Mouse (Mus musculus): ENCODE data around the gene Tsc22d1. TPM values are rescaled to one million over a fixed set of nuclear protein-coding genes. Genes with fewer than 3 reads are reported as not detected.

Gene Tsc22d1
- polyA plus RNA-seq, 1 experiment from 2014 or later = 116 TPM

GRCm38 (mm10) chr14:76415781-76416301 is 1.1 kb downstream of the Tsc22d1 start:
- Histone ChIP-seq H3K4me1 (replicated peaks) (peaks cover 31% of the 10 kb centered on the region), H3K4me2 (peak overlapping the region; percentile 86), H3K9ac (peak overlapping the region; percentile 75), H3K4me3 (replicated peaks) (peak overlapping the region; percentile 67), H3K27me3 (peaks cover 49% of the 10 kb centered on the region), H3K27ac (no peak overlapping the region), H3K36me3 (peaks cover 14% of the 10 kb centered on the region; the same call in 1 of the 2 replicates), H3K9me3 (replicated peaks) (no peaks in the 10 kb centered on the region)
- 2% methylated on average over 36 of the region's 38 CpGs for WGBS (ENCODE audit: insufficient replicate concordance)
- no peak for DNase-seq
- ATAC-seq (ENCODE audit: low read depth) = no peak

GRCm38 (mm10) chr14:76416366-76417040 is 1.7 kb downstream of the Tsc22d1 start:
- peaks cover 31% of the 10 kb centered on the region for H3K4me1 ChIP-seq (replicated peaks)
- peak overlapping the region; percentile 67 for H3K4me3 ChIP-seq (replicated peaks)
- H3K9ac ChIP-seq = peak overlapping the region; percentile 75
- 70% methylated on average over 27 of the region's 27 CpGs for WGBS (ENCODE audit: insufficient replicate concordance)
- ATAC-seq (ENCODE audit: low read depth) = no peak
- peak overlapping the region; percentile 86 for H3K4me2 ChIP-seq
- DNase-seq = no peak
- peaks cover 49% of the 10 kb centered on the region for H3K27me3 ChIP-seq
- H3K27ac ChIP-seq = no peak overlapping the region
- no peaks in the 10 kb centered on the region for H3K9me3 ChIP-seq (replicated peaks)
- H3K36me3 ChIP-seq = peaks cover 14% of the 10 kb centered on the region; the same call in 1 of the 2 replicates

GRCm38 (mm10) chr14:76417346-76417745 is 2.6 kb downstream of the Tsc22d1 start:
- no peak overlapping the region for H3K27ac ChIP-seq
- no peak for ATAC-seq (ENCODE audit: low read depth)
- H3K36me3 ChIP-seq = peaks cover 14% of the 10 kb centered on the region; the same call in 1 of the 2 replicates
- H3K9me3 ChIP-seq (replicated peaks) = no peaks in the 10 kb centered on the region
- H3K27me3 ChIP-seq = peaks cover 45% of the 10 kb centered on the region
- no peak overlapping the region for H3K4me3 ChIP-seq (replicated peaks)
- no peak for DNase-seq
- H3K9ac ChIP-seq = no peak overlapping the region
- no peak overlapping the region for H3K4me2 ChIP-seq
- 91% methylated on average over 17 of the region's 17 CpGs for WGBS (ENCODE audit: insufficient replicate concordance)
- H3K4me1 ChIP-seq (replicated peaks) = peaks cover 31% of the 10 kb centered on the region

DNA sequence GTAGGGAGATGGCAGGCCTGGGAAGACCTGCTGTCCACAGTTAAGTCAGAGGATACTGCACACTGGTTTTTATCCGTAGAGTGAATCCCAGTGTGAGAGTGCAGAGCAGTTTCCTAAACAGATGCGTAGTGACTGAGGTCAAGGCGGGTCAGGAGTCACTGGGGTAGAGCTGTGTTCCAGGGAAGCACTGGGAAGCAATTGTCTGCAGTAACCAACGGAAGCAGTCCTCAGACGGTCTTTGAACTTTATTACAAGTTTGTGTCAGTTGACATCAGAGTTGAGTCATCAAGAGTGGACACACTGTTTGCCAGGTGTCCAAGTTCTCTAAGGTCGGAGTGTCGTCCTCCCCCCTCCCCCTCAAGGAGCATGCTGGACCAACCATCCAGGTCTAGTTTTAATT is 6.0 kb downstream of the Tsc22d1 start:
- Histone ChIP-seq H3K9ac (no peak overlapping the region), H3K9me3 (replicated peaks) (no peaks in the 10 kb centered on the region), H3K4me3 (replicated peaks) (no peak overlapping the region), H3K4me2 (no peak overlapping the region), H3K36me3 (peaks cover 14% of the 10 kb centered on the region; the same call in 1 of the 2 replicates), H3K4me1 (replicated peaks) (peaks cover 16% of the 10 kb centered on the region), H3K27ac (no peak overlapping the region), H3K27me3 (peaks cover 22% of the 10 kb centered on the region)
- ATAC-seq (ENCODE audit: low read depth) (no peak), DNase-seq (no peak)
- WGBS (ENCODE audit: insufficient replicate concordance) = 65% methylated on average over 7 of the region's 7 CpGs

GRCm38 (mm10) chr14:76421162-76421561 is 6.4 kb downstream of the Tsc22d1 start:
- Histone ChIP-seq H3K9me3 (replicated peaks) (no peaks in the 10 kb centered on the region), H3K27me3 (peaks cover 17% of the 10 kb centered on the region), H3K4me3 (replicated peaks) (no peak overlapping the region), H3K36me3 (peaks cover 18% of the 10 kb centered on the region; the same call in 1 of the 2 replicates), H3K27ac (no peak overlapping the region), H3K4me1 (replicated peaks) (peaks cover 12% of the 10 kb centered on the region), H3K9ac (no peak overlapping the region), H3K4me2 (no peak overlapping the region)
- WGBS (ENCODE audit: insufficient replicate concordance) = 76% methylated on average over 4 of the region's 4 CpGs
- no peak for DNase-seq
- ATAC-seq (ENCODE audit: low read depth) = no peak

- no peaks in the 10 kb centered on the region for H3K9me3 ChIP-seq (replicated peaks)
- H3K9ac ChIP-seq = no peak overlapping the region
- H3K36me3 ChIP-seq = 0 out of 2 replicates have a peak, but pooled peaks cover 4% of the 10 kb centered on the region
- H3K4me2 ChIP-seq = no peak overlapping the region
- DNase-seq (no peak), ATAC-seq (ENCODE audit: low read depth) (no peak)
- H3K4me1 ChIP-seq (replicated peaks) = peaks cover 4% of the 10 kb centered on the region; the same call in 1 of the 2 replicates
- no peak overlapping the region for H3K27ac ChIP-seq
- H3K27me3 ChIP-seq = no peaks in the 10 kb centered on the region
- no peak overlapping the region for H3K4me3 ChIP-seq (replicated peaks)
- WGBS (ENCODE audit: insufficient replicate concordance) = 76% methylated on average over 7 of the region's 7 CpGs
Observed at GRCm38 (mm10) chr14:76425422-76425821, 10.7 kb downstream of the Tsc22d1 start.

- Histone ChIP-seq H3K4me2 (no peak overlapping the region), H3K4me1 (replicated peaks) (no peaks in the 10 kb centered on the region), H3K9ac (no peak overlapping the region), H3K36me3 (0 out of 2 replicates have a peak, but pooled peaks cover 4% of the 10 kb centered on the region), H3K9me3 (replicated peaks) (no peaks in the 10 kb centered on the region), H3K4me3 (replicated peaks) (no peak overlapping the region), H3K27ac (no peak overlapping the region), H3K27me3 (no peaks in the 10 kb centered on the region)
- 81% methylated on average over 21 of the region's 21 CpGs for WGBS (ENCODE audit: insufficient replicate concordance)
- no peak for ATAC-seq (ENCODE audit: low read depth)
- no peak for DNase-seq
Observed at GRCm38 (mm10) chr14:76425986-76426530, 11.3 kb downstream of the Tsc22d1 start.

- no peaks in the 10 kb centered on the region for H3K27me3 ChIP-seq
- H3K27ac ChIP-seq = no peak overlapping the region
- 45% methylated on average over 2 of the region's 2 CpGs for WGBS (ENCODE audit: insufficient replicate concordance)
- no peaks in the 10 kb centered on the region for H3K9me3 ChIP-seq (replicated peaks)
- H3K4me1 ChIP-seq (replicated peaks) = no peaks in the 10 kb centered on the region
- H3K4me2 ChIP-seq = no peak overlapping the region
- H3K4me3 ChIP-seq (replicated peaks) = no peak overlapping the region
- H3K36me3 ChIP-seq = 0 out of 2 replicates have a peak, but pooled peaks cover 4% of the 10 kb centered on the region
- DNase-seq (no peak), ATAC-seq (ENCODE audit: low read depth) (no peak)
- H3K9ac ChIP-seq = no peak overlapping the region
Observed at GRCm38 (mm10) chr14:76428855-76429254, 14.1 kb downstream of the Tsc22d1 start.

DNA sequence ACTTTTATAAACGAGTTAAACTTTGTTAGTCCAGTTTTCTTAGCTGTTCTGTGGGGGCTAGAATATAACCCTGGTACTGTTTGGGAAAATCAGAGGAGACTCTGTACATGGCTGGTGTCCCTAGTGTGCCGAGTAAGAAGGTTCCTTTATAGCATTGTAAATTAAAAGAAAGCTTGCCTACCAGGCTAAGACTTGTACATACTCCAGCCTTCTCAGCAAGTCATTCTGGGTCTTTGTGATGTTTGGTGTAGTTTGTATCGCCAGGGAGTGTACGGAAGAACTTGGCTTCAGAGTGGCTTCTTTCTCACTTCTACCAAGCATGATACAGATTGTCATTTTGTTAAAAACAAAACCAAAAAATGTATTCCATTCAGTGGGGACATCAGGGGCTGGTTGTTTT is 17.2 kb downstream of the Tsc22d1 start:
- DNase-seq (no peak), ATAC-seq (ENCODE audit: low read depth) (no peak)
- WGBS (ENCODE audit: insufficient replicate concordance) = 75% methylated on average over 4 of the region's 4 CpGs
- Histone ChIP-seq H3K27me3 (no peaks in the 10 kb centered on the region), H3K4me3 (replicated peaks) (no peak overlapping the region), H3K4me1 (replicated peaks) (no peaks in the 10 kb centered on the region), H3K36me3 (no peaks in the 10 kb centered on the region), H3K9ac (no peak overlapping the region), H3K9me3 (replicated peaks) (no peaks in the 10 kb centered on the region), H3K4me2 (no peak overlapping the region), H3K27ac (no peak overlapping the region)

DNA sequence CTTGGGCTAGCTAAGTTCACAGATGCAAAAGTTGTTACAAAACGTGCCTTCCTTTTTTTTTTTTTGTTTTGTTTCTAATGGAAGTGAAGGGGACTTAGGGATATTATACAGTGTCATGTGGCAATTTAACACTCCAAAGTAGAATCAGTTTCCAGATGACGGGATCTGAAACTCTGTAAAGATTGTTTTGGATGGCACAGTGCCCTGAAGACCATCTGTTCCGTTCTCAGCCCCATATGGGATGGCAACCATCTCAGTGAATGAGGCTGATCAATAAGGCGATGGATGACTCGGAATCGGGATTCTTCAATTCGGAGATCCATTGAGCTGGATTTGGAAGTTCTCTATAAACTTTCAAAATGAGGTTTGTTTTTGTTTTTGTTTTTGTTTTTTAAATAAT is 17.6 kb downstream of the Tsc22d1 start:
- Histone ChIP-seq H3K36me3 (no peaks in the 10 kb centered on the region), H3K27me3 (no peaks in the 10 kb centered on the region), H3K9ac (no peak overlapping the region), H3K27ac (no peak overlapping the region), H3K9me3 (replicated peaks) (no peaks in the 10 kb centered on the region), H3K4me3 (replicated peaks) (no peak overlapping the region), H3K4me2 (no peak overlapping the region), H3K4me1 (replicated peaks) (no peaks in the 10 kb centered on the region)
- DNase-seq = no peak
- 74% methylated on average over 7 of the region's 7 CpGs for WGBS (ENCODE audit: insufficient replicate concordance)
- no peak for ATAC-seq (ENCODE audit: low read depth)

DNA sequence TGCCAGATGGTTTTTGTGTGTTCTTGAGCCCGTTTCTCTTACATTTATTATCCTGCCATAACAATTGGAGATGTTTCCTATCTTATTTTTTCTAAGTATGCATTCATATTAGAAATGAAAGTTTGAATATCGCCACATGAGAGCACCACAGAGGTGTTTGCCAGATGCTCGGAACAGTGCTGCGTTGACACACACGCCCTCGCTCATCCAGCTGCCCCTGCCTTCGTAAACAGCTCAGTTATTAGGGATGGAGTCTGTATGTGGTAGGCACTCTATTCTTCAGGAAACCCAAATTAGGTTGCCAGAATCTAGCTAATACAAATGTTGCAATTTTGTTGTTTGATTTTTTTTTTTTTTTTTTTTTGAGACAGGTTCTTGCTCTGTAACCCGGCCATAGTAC is 18.1 kb downstream of the Tsc22d1 start:
- Histone ChIP-seq H3K27me3 (no peaks in the 10 kb centered on the region), H3K4me1 (replicated peaks) (no peaks in the 10 kb centered on the region), H3K36me3 (no peaks in the 10 kb centered on the region), H3K4me2 (no peak overlapping the region), H3K27ac (no peak overlapping the region), H3K4me3 (replicated peaks) (no peak overlapping the region), H3K9me3 (replicated peaks) (no peaks in the 10 kb centered on the region), H3K9ac (no peak overlapping the region)
- no peak for ATAC-seq (ENCODE audit: low read depth)
- no peak for DNase-seq
- 85% methylated on average over 8 of the region's 8 CpGs for whole genome bisulfite sequencing (ENCODE audit: insufficient replicate concordance)
